ENCODE assay signal across 13 mouse cellular contexts in genomic region chr8:67231921-67232701, GRCm38 (mm10).
"Had no signal": no experiment of that assay in that cellular context is flagged by ENCODE, and none has a peak within 500 bp of the region (broad histone marks: within the 10 kb centered on the region; RNA-seq: fewer than 3 reads in every experiment).

No protein-coding gene starts in this region.

- H3K9me3 ChIP-seq: limb, embryonic 12.5 days; lung, embryonic 15.5 days; midbrain, embryonic 13.5 days had no signal

- H3K4me1 ChIP-seq: limb, embryonic 12.5 days; lung, embryonic 15.5 days; midbrain, embryonic 13.5 days had no signal

- H3K27me3 ChIP-seq: limb, embryonic 12.5 days; lung, embryonic 15.5 days; midbrain, embryonic 13.5 days had no signal

- H3K27ac ChIP-seq: layer of hippocampus, adult 2 months; limb, embryonic 12.5 days; lung, embryonic 15.5 days; macrophage; midbrain, embryonic 13.5 days had no signal

- ATAC-seq: midbrain, embryonic 13.5 days had no signal

- DNase-seq: kidney, adult 11 months; kidney, postnatal 10 days; kidney, postnatal 4 days; lung, postnatal 14 days; right cerebral cortex, adult 18-20 months; spleen, adult 18-20 months; thymus, adult 2 months; thymus, postnatal 25 days had no signal

- H3K4me3 ChIP-seq: layer of hippocampus, adult 2 months; limb, embryonic 12.5 days; lung, embryonic 15.5 days; midbrain, embryonic 13.5 days had no signal

- H3K36me3 ChIP-seq: limb, embryonic 12.5 days; lung, embryonic 15.5 days; midbrain, embryonic 13.5 days had no signal

- H3K4me2 ChIP-seq: limb, embryonic 12.5 days; lung, embryonic 15.5 days; midbrain, embryonic 13.5 days had no signal

- H3K9ac ChIP-seq: limb, embryonic 12.5 days; lung, embryonic 15.5 days; midbrain, embryonic 13.5 days had no signal
